ENCODE assay signal across 28 mouse cellular contexts in genomic region chr2:152924543-152924942, GRCm38 (mm10). TPM values are rescaled to one million over a fixed set of nuclear protein-coding genes. Genes with fewer than 3 reads are reported as not detected.
A peak's percentile ranks its signal among the peaks of the same experiment; 100 is the strongest.
DNase-seq lines count a peak whose midpoint lies in the region; ATAC-seq and TF ChIP-seq lines count a peak whose summit lies in the region.
"Had no signal": no experiment of that assay in that cellular context is flagged by ENCODE, and none has a peak within 500 bp of the region (broad histone marks: within the 10 kb centered on the region; RNA-seq: fewer than 3 reads in every experiment).

No protein-coding gene starts in this region.

- 88% methylated on average over 5 of the region's 5 CpGs for WGBS in forebrain, embryonic 10.5 days
- WGBS in forebrain, embryonic 15.5 days, result 95% methylated on average over 5 of the region's 5 CpGs
- WGBS in heart, postnatal 0 days, result 58% methylated on average over 5 of the region's 5 CpGs
- 82% methylated on average over 5 of the region's 5 CpGs for WGBS in midbrain, embryonic 10.5 days
- WGBS in midbrain, embryonic 13.5 days, result 86% methylated on average over 5 of the region's 5 CpGs

- H3K36me3 ChIP-seq in forebrain, embryonic 10.5 days (replicated peaks), result no peaks in the 10 kb centered on the region
- no peaks in the 10 kb centered on the region for H3K36me3 ChIP-seq in forebrain, embryonic 15.5 days
- no peaks in the 10 kb centered on the region for H3K36me3 ChIP-seq in heart, postnatal 0 days (replicated peaks; ENCODE audit: control insufficient read depth, insufficient read depth, low read length)
- H3K36me3 ChIP-seq in midbrain, embryonic 10.5 days, result no peaks in the 10 kb centered on the region
- no peaks in the 10 kb centered on the region for H3K36me3 ChIP-seq in midbrain, embryonic 13.5 days
- H3K36me3 ChIP-seq: G1E; intestine, embryonic 15.5 days; limb, embryonic 12.5 days; liver, embryonic 13.5 days; neural tube, embryonic 12.5 days had no signal

- H3K9ac ChIP-seq in forebrain, embryonic 15.5 days (replicated peaks), result no peak overlapping the region
- H3K9ac ChIP-seq in heart, postnatal 0 days (replicated peaks; ENCODE audit: low read depth, low read length), result no peak overlapping the region
- H3K9ac ChIP-seq in midbrain, embryonic 13.5 days (replicated peaks), result no peak overlapping the region
- H3K9ac ChIP-seq: hindbrain, embryonic 14.5 days; intestine, embryonic 15.5 days; liver, embryonic 13.5 days; lung, embryonic 14.5 days; neural tube, embryonic 12.5 days had no signal

- TF ChIP-seq EP300 in heart, postnatal 0 days (IDR thresholded peaks at IDR 0.05; ENCODE audit: low read depth), result no peak

- TF ChIP-seq CTCF in heart, postnatal 0 days (IDR thresholded peaks at IDR 0.05; ENCODE audit: low read depth), result no peak

- H3K27me3 ChIP-seq in forebrain, embryonic 10.5 days (ENCODE audit: poor library complexity, severe bottlenecking), result no peaks in the 10 kb centered on the region
- no peaks in the 10 kb centered on the region for H3K27me3 ChIP-seq in forebrain, embryonic 15.5 days
- no peaks in the 10 kb centered on the region for H3K27me3 ChIP-seq in heart, postnatal 0 days (ENCODE audit: control insufficient read depth, insufficient read depth, low read length)
- peaks cover 5% of the 10 kb centered on the region; the same call in 1 of the 2 replicates for H3K27me3 ChIP-seq in midbrain, embryonic 10.5 days (ENCODE audit: low read depth, poor library complexity, severe bottlenecking)
- no peaks in the 10 kb centered on the region for H3K27me3 ChIP-seq in midbrain, embryonic 13.5 days
- H3K27me3 ChIP-seq: intestine, embryonic 15.5 days; limb, embryonic 12.5 days; liver, embryonic 13.5 days; neural tube, embryonic 12.5 days had no signal

- no peaks in the 10 kb centered on the region for H3K9me3 ChIP-seq in forebrain, embryonic 10.5 days
- H3K9me3 ChIP-seq in forebrain, embryonic 15.5 days, result no peaks in the 10 kb centered on the region
- H3K9me3 ChIP-seq in heart, postnatal 0 days (replicated peaks; ENCODE audit: control insufficient read depth, low read length), result no peaks in the 10 kb centered on the region
- H3K9me3 ChIP-seq in midbrain, embryonic 10.5 days (replicated peaks), result no peaks in the 10 kb centered on the region
- H3K9me3 ChIP-seq in midbrain, embryonic 13.5 days, result no peaks in the 10 kb centered on the region
- H3K9me3 ChIP-seq: G1E; intestine, embryonic 15.5 days; limb, embryonic 12.5 days; liver, embryonic 13.5 days; neural tube, embryonic 12.5 days had no signal

- H3K4me2 ChIP-seq in forebrain, embryonic 15.5 days (replicated peaks), result no peak overlapping the region
- no peak overlapping the region for H3K4me2 ChIP-seq in heart, postnatal 0 days (ENCODE audit: low read depth, low read length)
- no peak overlapping the region for H3K4me2 ChIP-seq in midbrain, embryonic 13.5 days (replicated peaks)
- H3K4me2 ChIP-seq: hindbrain, embryonic 14.5 days; intestine, embryonic 15.5 days; limb, embryonic 12.5 days; liver, embryonic 13.5 days; lung, embryonic 14.5 days; midbrain, embryonic 11.5 days; neural tube, embryonic 12.5 days had no signal

- DNase-seq in forebrain, embryonic 10.5 days (ENCODE audit: extremely low spot score, low spot score), result no peak
- DNase-seq in heart, postnatal 0 days (ENCODE audit: low spot score), result no peak
- no peak for DNase-seq in heart, postnatal 10 days
- no peak for DNase-seq in midbrain, embryonic 10.5 days (ENCODE audit: low spot score)
- no peak for DNase-seq in thymus, postnatal 14 days
- DNase-seq in cerebellum, adult 8-10 months, result no peak
- DNase-seq: cerebellum, adult 11-12 months; cerebellum, postnatal 36 days; gastrocnemius, postnatal 25 days; layer of hippocampus, adult 9-11 months; liver, embryonic 13.5 days; right cerebral cortex, adult 18-20 months; thymus, postnatal 36 days had no signal

- no peak overlapping the region for H3K4me3 ChIP-seq in forebrain, embryonic 10.5 days
- no peak overlapping the region for H3K4me3 ChIP-seq in forebrain, embryonic 15.5 days
- H3K4me3 ChIP-seq in heart, postnatal 0 days (ENCODE audit: low read depth, low read length), result no peak overlapping the region
- H3K4me3 ChIP-seq in midbrain, embryonic 10.5 days, result no peak overlapping the region
- H3K4me3 ChIP-seq in midbrain, embryonic 13.5 days (replicated peaks), result no peak overlapping the region
- H3K4me3 ChIP-seq: erythroblast, embryonic 14.5 days; intestine, embryonic 15.5 days; limb, embryonic 12.5 days; liver, embryonic 13.5 days; neural tube, embryonic 12.5 days had no signal

- ATAC-seq in forebrain, embryonic 15.5 days (replicated peaks), result no peak
- ATAC-seq in heart, postnatal 0 days (ENCODE audit: insufficient read depth, low read depth), result no peak
- ATAC-seq in midbrain, embryonic 13.5 days, result no peak

- intact Hi-C loops in heart, postnatal 10 days (cut with DNase I), result no loop called here

- peak overlapping the region; percentile 79 for H3K27ac ChIP-seq in forebrain, embryonic 10.5 days
- no peak overlapping the region for H3K27ac ChIP-seq in forebrain, embryonic 15.5 days (replicated peaks)
- H3K27ac ChIP-seq in heart, postnatal 0 days (ENCODE audit: low read depth), result peak overlapping the region; percentile 83
- peak overlapping the region; percentile 72; the same call in 1 of the 2 replicates for H3K27ac ChIP-seq in midbrain, embryonic 10.5 days (replicated peaks)
- H3K27ac ChIP-seq in midbrain, embryonic 13.5 days, result no peak overlapping the region
- H3K27ac ChIP-seq: hindbrain, embryonic 14.5 days; liver, embryonic 13.5 days; neural tube, embryonic 12.5 days had no signal

- peaks cover 63% of the 10 kb centered on the region for H3K4me1 ChIP-seq in forebrain, embryonic 10.5 days
- H3K4me1 ChIP-seq in forebrain, embryonic 15.5 days, result peaks cover 5% of the 10 kb centered on the region
- peaks cover 10% of the 10 kb centered on the region for H3K4me1 ChIP-seq in heart, postnatal 0 days (ENCODE audit: control insufficient read depth, insufficient read depth)
- H3K4me1 ChIP-seq in midbrain, embryonic 10.5 days, result peaks cover 45% of the 10 kb centered on the region
- no peaks in the 10 kb centered on the region for H3K4me1 ChIP-seq in midbrain, embryonic 13.5 days (replicated peaks)

RNA-seq across cellular contexts. Expression of gene Foxs1, which starts 8.5 kb away (rescaled TPM):
- 0.34 and 0.60 TPM in 2 replicates for polyA plus RNA-seq in forebrain, embryonic 10.5 days (2016; fragmentation: Nextera tagmentation; extraction: Ambion mirVana)
- 3.2 and 4.4 TPM in 2 replicates for polyA plus RNA-seq in forebrain, embryonic 15.5 days (2015; fragmentation: Nextera tagmentation; extraction: Ambion mirVana)
- total RNA-seq in heart, postnatal 0 days (2014; rRNA removed; ENCODE audit: low replicate concordance), result 4.5 and 8.6 TPM in 2 replicates
- 8.2 and 8.4 TPM in 2 replicates for polyA plus RNA-seq in heart, postnatal 0 days (2015; fragmentation: Nextera tagmentation; extraction: Ambion mirVana)
- total RNA-seq in heart, postnatal 10 days (2021), result 10 to 100 TPM in 1 of 2 experiments, 1 to 10 TPM in 1; 9.7 to 10.1 TPM
- 0.58 and 1.5 TPM in 2 replicates for polyA plus RNA-seq in midbrain, embryonic 10.5 days (2016; fragmentation: Nextera tagmentation; extraction: Ambion mirVana)
- polyA plus RNA-seq in midbrain, embryonic 13.5 days (2015; fragmentation: Nextera tagmentation; extraction: Ambion mirVana), result 3.4 and 3.6 TPM in 2 replicates
- total RNA-seq: G1E; monocyte, adult 5-6 weeks had no signal
- polyA plus RNA-seq: erythroblast, embryonic 14.5 days; G1E; limb, embryonic 12.5 days; macrophage had no signal

RNA-seq across cellular contexts. Expression of gene Mylk2, which starts 13.4 kb away (rescaled TPM):
- 0.06 and 0.12 TPM in 2 replicates for polyA plus RNA-seq in forebrain, embryonic 10.5 days (2016; fragmentation: Nextera tagmentation; extraction: Ambion mirVana)
- not detected in 2 replicates for polyA plus RNA-seq in forebrain, embryonic 15.5 days (2015; fragmentation: Nextera tagmentation; extraction: Ambion mirVana)
- not detected in 2 replicates for total RNA-seq in heart, postnatal 0 days (2014; rRNA removed; ENCODE audit: low replicate concordance)
- 0.15 and 0.16 TPM in 2 replicates for polyA plus RNA-seq in heart, postnatal 0 days (2015; fragmentation: Nextera tagmentation; extraction: Ambion mirVana)
- under 1 TPM; 0.25 to 0.38 TPM for total RNA-seq in heart, postnatal 10 days (2021)
- polyA plus RNA-seq in midbrain, embryonic 10.5 days (2016; fragmentation: Nextera tagmentation; extraction: Ambion mirVana), result 0.06 and 0.07 TPM in 2 replicates
- polyA plus RNA-seq in midbrain, embryonic 13.5 days (2015; fragmentation: Nextera tagmentation; extraction: Ambion mirVana), result 0.06 and 0.07 TPM in 2 replicates
- total RNA-seq: adrenal gland, postnatal 14 days; monocyte, adult 5-6 weeks had no signal
- polyA plus RNA-seq: erythroblast, embryonic 14.5 days; forebrain, embryonic 14.5 days; G1E; heart, embryonic 14.5 days; hindbrain, embryonic 14.5 days; limb, embryonic 12.5 days; liver, embryonic 13.5 days; lung, embryonic 14.5 days; macrophage; midbrain, embryonic 11.5 days; neural tube, embryonic 12.5 days had no signal

RNA-seq across cellular contexts. Expression of gene Dusp15, which starts 27.0 kb away (rescaled TPM):
- polyA plus RNA-seq in forebrain, embryonic 10.5 days (2016; fragmentation: Nextera tagmentation; extraction: Ambion mirVana), result 0.42 and 0.95 TPM in 2 replicates
- 7.1 and 7.3 TPM in 2 replicates for polyA plus RNA-seq in forebrain, embryonic 15.5 days (2015; fragmentation: Nextera tagmentation; extraction: Ambion mirVana)
- total RNA-seq in heart, postnatal 0 days (2014; rRNA removed; ENCODE audit: low replicate concordance), result 0.12 TPM in 1 of 2 replicates, not detected in the other
- polyA plus RNA-seq in heart, postnatal 0 days (2015; fragmentation: Nextera tagmentation; extraction: Ambion mirVana), result not detected in 2 replicates
- under 1 TPM; 0.15 to 0.65 TPM for total RNA-seq in heart, postnatal 10 days (2021)
- 0.60 and 1.3 TPM in 2 replicates for polyA plus RNA-seq in midbrain, embryonic 10.5 days (2016; fragmentation: Nextera tagmentation; extraction: Ambion mirVana)
- polyA plus RNA-seq in midbrain, embryonic 13.5 days (2015; fragmentation: Nextera tagmentation; extraction: Ambion mirVana), result 3.5 and 6.3 TPM in 2 replicates
- total RNA-seq: monocyte, adult 5-6 weeks had no signal
- polyA plus RNA-seq: erythroblast, embryonic 14.5 days; G1E; heart, embryonic 14.5 days; liver, embryonic 13.5 days; macrophage had no signal

RNA-seq across cellular contexts. Expression of gene Ttll9, which starts 37.7 kb away (rescaled TPM):
- polyA plus RNA-seq in forebrain, embryonic 10.5 days (2016; fragmentation: Nextera tagmentation; extraction: Ambion mirVana), result 1.3 and 1.6 TPM in 2 replicates
- polyA plus RNA-seq in forebrain, embryonic 15.5 days (2015; fragmentation: Nextera tagmentation; extraction: Ambion mirVana), result 2.3 and 3.0 TPM in 2 replicates
- total RNA-seq in heart, postnatal 0 days (2014; rRNA removed; ENCODE audit: low replicate concordance), result 0.89 TPM in 1 of 2 replicates, not detected in the other
- polyA plus RNA-seq in heart, postnatal 0 days (2015; fragmentation: Nextera tagmentation; extraction: Ambion mirVana), result 0.05 and 0.14 TPM in 2 replicates
- total RNA-seq in heart, postnatal 10 days (2021), result not detected
- 1.3 and 1.4 TPM in 2 replicates for polyA plus RNA-seq in midbrain, embryonic 10.5 days (2016; fragmentation: Nextera tagmentation; extraction: Ambion mirVana)
- 3.4 and 3.9 TPM in 2 replicates for polyA plus RNA-seq in midbrain, embryonic 13.5 days (2015; fragmentation: Nextera tagmentation; extraction: Ambion mirVana)
- total RNA-seq: G1E; gastrocnemius, postnatal 25 days; monocyte, adult 5-6 weeks had no signal
- polyA plus RNA-seq: erythroblast, embryonic 14.5 days; G1E; macrophage had no signal

Comparison
In these comparisons a context has a peak if more than half of its experiments do, and no peak if none do; other contexts are left out.
1. H3K27ac ChIP-seq: peak in forebrain, embryonic 10.5 days (single experiment), heart, postnatal 0 days (single experiment) and midbrain, embryonic 10.5 days (single experiment); none in forebrain, embryonic 15.5 days (single experiment) and midbrain, embryonic 13.5 days (single experiment).